Mouse (Mus musculus): ENCODE data around the gene Kmt2c.
A peak's percentile ranks its signal among the peaks of the same experiment; 100 is the strongest.
"Not testable (repeated sequence)": the region's sequence is repeated elsewhere in the genome, so short reads cannot be mapped to it uniquely, and the experiment has no call there.

Kmt2c gene

GRCm38 (mm10) chr5:25353509-25353908 lies 145.1 kb downstream of the Kmt2c start:
- DNase-seq = no peak

- DNase-seq = no peak
Observed at GRCm38 (mm10) chr5:25331322-25331721, 167.3 kb downstream of the Kmt2c start.

GRCm38 (mm10) chr5:25313881-25314280 lies 184.7 kb downstream of the Kmt2c start:
- no peak for DNase-seq

DNA sequence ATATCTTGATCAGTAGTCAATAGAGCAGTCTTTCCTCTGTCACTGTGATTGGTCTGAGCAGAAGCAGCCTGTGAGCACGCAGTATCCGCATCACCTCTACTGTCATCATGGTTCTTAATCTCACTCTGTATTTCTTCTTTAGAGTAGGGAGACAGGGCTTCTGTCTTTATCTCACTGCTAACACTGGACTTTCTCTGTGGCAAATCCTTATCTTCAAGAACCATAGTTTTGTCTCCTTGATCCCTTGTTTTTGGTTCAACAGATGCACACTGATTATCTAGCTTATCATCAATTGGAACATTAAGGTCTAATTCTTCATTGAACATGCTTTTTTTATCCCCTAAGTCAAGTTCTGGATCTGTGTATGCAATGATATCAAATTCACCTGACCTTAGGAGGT lies 188.4 kb downstream of the Kmt2c start:
- DNase-seq = no peak

DNA sequence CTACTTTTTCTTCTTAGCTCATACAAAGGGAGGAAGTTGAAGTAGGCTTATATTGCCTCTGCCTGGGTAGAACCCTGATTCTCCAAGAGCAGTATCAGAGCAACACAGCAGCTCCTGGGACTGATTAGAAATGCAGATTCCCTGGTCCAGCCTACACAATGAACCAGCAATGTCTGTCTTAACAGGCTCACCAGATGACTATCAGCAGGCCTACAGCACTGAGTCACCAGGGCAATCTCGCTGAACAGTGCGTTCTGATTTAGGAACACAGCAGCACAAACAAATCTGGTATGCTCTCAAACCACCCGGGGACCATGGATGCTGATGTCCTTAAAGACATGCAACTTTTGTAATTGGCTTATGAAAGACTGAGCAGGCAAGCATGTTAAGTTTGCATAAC lies 201.8 kb downstream of the Kmt2c start:
- DNase-seq = no peak

DNA sequence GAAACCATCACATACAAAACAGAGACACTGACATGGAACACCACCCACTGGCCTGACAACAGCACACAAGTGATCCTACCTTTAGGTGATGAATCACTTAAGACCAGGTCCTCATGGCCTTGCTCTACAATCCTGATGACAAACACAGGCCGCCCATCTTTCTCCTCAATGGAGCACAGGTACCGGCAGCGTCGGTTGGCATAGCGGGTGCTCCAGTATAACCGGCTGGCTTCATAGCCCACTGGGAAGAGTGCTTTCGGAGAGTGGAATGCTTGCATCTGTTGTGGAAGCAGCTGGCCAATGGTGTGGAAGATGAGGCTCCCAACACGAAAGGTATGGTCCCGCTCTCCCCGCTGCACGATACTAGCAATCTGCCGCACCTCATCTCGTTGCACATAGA lies 214.6 kb downstream of the Kmt2c start:
- no peak for DNase-seq

DNA sequence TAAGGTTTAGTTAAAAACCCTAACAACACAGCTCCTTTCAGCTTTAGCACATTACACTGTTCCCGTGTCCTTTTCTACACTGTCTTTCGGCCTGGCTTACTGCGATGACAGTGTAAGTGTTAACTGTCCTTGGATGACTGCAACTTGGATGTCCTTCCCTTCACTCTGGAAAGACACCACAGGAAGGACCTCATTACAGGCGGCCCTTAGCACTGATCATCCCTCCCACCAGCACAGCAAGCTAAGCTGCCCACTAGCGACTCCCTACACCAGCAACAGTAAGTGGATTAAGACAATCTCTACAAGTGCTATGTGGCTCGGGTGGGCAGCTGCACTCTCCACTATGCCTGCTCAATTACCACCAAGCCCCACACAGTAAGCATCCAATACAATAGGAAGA lies 222.2 kb downstream of the Kmt2c start:
- DNase-seq = no peak

DNA sequence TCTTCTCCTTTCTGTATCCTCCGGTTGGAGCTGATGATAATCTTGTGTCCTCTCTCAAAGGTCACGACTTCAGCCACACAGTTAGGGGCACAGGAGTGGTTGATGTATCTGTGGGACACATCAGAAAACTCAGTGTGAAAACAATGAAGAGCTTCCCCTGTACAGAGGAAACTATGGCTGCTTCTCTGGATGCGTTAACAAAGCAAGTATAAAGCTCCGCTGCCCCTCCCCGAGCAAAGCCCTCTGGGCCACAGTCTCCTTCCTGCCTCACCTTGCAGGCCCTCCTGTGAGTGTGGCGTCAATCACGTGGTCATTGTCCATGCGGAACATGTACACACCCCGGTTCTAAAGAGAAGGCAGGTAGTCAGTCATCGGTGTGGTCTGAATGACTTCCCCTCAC lies 223.0 kb downstream of the Kmt2c start:
- DNase-seq = no peak

GRCm38 (mm10) chr5:25268258-25268888 lies 230.2 kb downstream of the Kmt2c start:
- DNase-seq = no peak

DNA sequence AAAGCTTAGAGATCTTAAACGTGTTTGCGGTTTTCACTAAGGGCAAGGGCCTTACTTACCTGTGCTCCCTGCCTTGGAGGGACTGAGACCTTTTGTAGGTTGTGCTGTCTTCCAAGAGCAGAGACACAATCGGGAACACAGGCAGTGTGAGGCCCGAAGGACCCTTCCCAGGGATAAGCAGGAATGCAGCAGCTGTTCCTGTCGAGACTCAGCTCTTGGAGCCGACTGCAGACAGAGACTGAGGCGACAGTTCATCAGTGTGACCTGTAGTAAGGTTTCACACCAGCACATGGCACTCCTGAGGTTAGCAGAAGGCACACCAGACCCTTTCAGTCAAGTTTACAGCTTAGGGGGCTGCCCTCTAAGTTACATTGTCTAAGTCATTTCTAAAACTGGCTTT lies 236.3 kb downstream of the Kmt2c start:
- DNase-seq = no peak

GRCm38 (mm10) chr5:25261452-25261851 lies 237.1 kb downstream of the Kmt2c start:
- no peak for DNase-seq

DNA sequence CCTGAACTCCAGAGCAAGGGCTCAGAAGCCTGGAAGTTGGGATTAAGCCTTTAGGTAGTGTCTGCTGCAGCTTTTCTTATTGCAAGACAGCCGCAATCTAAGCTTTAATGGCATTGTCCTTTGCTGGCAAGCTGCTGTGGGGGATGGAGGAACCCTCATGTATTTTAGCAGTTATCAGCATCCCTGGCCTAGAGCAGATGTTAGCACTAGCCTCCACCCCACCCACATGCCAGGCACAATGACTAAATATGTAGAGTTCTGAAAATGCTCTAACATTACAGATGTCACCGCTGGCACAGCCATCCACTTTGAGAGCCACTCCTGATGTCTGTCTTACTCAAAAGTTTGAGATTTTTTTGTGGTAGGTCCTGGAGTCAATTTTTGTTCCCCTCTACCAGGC lies 241.9 kb downstream of the Kmt2c start:
- no peak for DNase-seq

GRCm38 (mm10) chr5:25254491-25254890 lies 244.1 kb downstream of the Kmt2c start:
- DNase-seq = no peak

DNA sequence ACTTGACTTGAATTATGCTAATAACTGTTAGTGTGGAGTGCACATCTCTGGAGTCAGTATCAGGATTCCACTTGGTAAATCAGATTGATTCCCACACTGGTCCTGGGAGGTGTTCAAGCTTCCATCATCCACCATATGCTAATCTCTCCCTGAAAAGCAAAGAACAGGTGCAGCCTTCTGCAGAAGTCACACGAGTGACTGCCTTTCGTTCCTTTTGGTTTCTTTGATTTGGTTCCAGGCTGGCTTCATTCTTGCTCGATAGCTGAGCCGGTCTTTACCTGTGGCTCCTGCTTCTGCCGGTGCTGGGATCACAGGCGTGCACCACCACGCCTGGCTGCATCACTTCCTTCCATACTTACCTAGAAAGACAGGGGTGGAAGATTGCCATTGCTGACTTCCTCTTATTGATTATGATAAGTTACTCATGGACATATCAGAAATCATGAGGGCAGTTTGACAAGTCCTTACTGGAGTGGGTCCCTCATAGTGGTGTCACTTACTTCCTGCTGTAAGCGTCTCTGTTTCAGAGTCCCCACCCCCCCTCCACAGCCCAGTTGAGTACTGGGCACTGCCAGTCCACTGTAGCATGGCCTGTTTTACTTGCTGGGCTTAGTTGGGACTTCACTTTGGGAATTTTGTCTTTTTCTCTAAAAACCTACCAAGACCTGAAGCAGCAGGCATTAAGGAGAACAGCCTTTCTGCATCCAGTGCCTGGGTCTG lies 245.6 kb downstream of the Kmt2c start:
- no peak for DNase-seq

DNA sequence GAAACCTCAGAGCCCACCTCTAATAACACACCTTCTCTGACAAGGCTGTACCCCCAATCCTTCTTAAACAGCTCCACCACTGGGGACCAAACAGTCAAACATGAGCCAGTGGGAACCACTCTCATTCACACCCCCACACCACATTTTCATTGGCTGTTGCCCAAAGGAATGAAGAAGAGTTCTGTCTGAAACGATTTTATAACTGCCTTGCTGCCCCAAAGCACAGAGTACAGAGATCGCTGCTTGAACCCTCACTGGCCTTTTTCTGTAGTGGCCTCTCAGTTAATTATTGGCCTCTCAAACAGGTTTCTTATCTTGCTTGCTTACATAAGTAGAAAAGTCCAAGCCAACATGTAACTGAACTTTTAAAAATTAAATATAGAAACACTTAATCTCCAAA lies 246.2 kb downstream of the Kmt2c start:
- no peak for DNase-seq

GRCm38 (mm10) chr5:25247036-25247435 lies 251.5 kb downstream of the Kmt2c start:
- DNase-seq = no peak

DNA sequence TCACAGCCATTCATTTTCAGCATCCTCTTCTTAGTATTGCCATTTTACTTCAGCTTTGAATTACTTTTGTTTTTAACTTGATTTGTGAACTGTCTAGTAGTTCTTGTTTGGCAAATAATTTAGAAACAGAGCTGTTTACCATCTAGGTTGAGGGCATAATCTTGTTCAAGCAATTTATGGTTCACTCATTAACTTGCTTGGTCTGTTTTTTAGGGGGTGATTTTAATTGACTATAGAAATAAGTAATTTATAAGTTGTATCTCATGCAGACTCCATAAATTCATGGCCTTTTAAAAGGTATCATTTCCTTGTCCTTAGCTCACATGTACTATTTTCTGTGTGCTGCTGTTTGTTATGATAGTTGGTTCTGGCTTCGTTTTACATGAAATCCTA lies 252.1 kb downstream of the Kmt2c start:
- no peak for DNase-seq

DNA sequence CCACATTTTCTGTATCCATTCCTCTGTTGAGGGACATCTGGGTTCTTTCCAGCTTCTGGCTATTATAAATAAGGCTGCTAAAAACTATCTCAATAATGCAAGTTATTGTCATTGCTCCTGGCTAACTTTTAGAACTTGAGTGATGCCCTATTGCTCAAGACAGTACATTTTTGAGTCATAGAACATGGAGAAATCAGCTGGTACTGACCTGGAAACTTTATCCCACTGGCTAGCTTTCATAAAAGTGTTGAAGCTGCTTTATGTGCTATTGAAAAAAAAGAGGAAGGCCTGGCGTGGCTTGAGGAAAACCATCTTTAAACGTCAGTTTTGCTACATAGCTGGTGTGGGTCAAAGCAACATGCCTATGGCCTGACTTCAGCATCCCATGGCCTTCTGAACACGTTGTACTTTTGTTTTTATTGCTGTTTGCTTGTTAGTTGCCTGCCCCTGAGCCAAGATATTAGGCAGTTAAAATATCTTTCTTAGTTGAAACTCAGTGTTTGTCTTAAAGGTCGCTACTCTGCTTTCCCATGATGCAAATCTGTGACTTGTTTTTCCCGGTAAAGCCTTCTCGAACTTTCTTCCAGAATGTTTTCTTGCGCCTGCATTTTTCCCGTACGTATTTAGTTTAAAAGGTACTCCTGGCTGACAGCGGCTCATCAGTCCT lies 252.6 kb downstream of the Kmt2c start:
- no peak for DNase-seq

- no peak for DNase-seq
Observed at GRCm38 (mm10) chr5:25243101-25243500, 255.5 kb downstream of the Kmt2c start.

DNA sequence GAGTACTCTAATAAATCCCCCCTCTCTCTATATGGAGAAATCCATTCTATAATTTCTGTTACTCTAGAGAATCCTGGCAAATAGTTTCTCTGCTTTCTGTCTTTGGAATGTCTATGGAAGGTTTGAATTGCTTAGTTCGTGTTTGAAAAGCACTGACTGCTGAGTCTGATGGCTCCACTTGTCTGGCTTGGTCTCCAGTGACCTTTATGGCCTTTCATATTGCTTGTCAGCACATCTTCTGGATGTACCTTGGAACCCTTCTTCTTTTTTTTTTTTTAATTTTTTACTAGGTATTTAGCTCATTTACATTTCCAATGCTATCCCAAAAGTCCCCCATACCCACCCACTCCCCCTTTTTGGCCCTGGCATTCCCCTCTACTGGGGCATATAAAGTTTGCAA lies 274.2 kb downstream of the Kmt2c start:
- DNase-seq = not testable (repeated sequence)

DNA sequence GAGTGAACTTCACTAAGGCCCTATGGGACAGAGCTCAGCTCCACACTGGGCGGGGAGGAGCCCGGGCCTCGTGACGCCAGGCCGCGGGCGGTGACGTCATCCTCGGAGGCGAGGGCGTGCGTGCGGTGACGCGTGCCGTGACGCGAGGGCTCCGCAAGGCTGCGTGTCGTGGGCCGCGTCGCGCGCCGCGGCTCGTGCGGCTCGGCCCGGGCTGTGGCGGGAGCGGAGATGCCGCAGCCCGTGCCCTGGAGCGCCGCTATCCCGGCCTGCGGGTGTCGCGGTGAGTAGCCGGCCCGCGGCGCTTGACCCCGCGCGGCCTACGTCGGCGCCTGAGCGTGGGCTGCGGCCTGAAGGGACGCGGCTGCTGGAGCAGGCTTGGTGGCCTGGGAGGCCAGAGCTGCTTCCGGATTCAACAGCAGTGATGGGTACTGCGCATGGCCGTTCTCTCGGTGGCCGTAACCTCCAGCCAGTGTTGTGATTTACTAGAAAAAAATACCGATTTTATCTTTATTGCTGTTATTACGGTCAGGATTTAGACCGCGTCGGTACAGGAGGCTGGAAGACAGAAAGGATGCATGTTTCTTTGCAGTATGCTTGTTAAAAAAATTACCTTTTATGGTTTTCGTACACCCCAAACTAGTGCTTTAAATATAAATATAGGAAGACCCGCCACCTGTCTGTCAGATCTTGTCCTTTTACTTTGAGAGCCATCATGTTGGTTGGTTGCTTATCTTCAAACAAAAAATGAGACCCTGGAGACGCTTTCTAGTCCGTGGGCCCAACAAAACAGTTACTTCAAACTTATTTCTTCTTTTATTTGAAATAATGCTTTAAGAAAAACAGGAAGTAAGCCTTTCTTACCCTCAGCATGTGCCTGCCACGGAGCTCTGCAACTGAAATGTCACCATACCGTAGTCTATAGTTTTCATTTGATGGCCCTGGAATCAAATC lies 275.6 kb downstream of the Kmt2c start, which contains the start of gene E130116L18Rik:
Gene E130116L18Rik (minus strand): TSS at position 402 of the 951 bp plus-strand sequence.
- DNase-seq = peak; percentile 90
